Mouse (Mus musculus): ENCODE measurements around the gene Dnase1l2. TPM values are rescaled to one million over a fixed set of nuclear protein-coding genes. Genes with fewer than 3 reads are reported as not detected.

Dnase1l2 gene
- polyA plus RNA-seq, 1 experiment from 2014 or later, result 7.9 TPM

- no peak overlapping the region for H3K27ac ChIP-seq (ENCODE audit: low read length)
- H3K4me1 ChIP-seq (ENCODE audit: control insufficient read depth, insufficient read depth, low read length), result no peaks in the 10 kb centered on the region
- 95% methylated on average over 4 of the region's 4 CpGs for WGBS
- H3K36me3 ChIP-seq (ENCODE audit: control insufficient read depth, insufficient read depth, low read length), result peaks cover 62% of the 10 kb centered on the region
- H3K9ac ChIP-seq (ENCODE audit: low read depth, low read length), result no peak overlapping the region
- H3K27me3 ChIP-seq (ENCODE audit: control insufficient read depth, insufficient read depth, low read depth, low read length), result no peaks in the 10 kb centered on the region
- H3K4me2 ChIP-seq (ENCODE audit: low read length), result no peak overlapping the region
- H3K9me3 ChIP-seq (replicated peaks; ENCODE audit: control insufficient read depth, low read length, poor library complexity, severe bottlenecking), result no peaks in the 10 kb centered on the region
- H3K4me3 ChIP-seq (ENCODE audit: low read depth, low read length), result no peak overlapping the region
- ATAC-seq, result no peak
These were observed 504 bp upstream of the Dnase1l2 start for GRCm38 (mm10) chr17:24443409-24443808.

- H3K4me3 ChIP-seq (ENCODE audit: low read depth, low read length), result no peak overlapping the region
- no peaks in the 10 kb centered on the region for H3K4me1 ChIP-seq (ENCODE audit: control insufficient read depth, insufficient read depth, low read length)
- no peak for ATAC-seq
- no peaks in the 10 kb centered on the region for H3K9me3 ChIP-seq (replicated peaks; ENCODE audit: control insufficient read depth, low read length, poor library complexity, severe bottlenecking)
- no peak overlapping the region for H3K9ac ChIP-seq (ENCODE audit: low read depth, low read length)
- 93% methylated on average over 14 of the region's 14 CpGs for WGBS
- H3K4me2 ChIP-seq (ENCODE audit: low read length), result no peak overlapping the region
- H3K36me3 ChIP-seq (ENCODE audit: control insufficient read depth, insufficient read depth, low read length), result peaks cover 52% of the 10 kb centered on the region
- H3K27ac ChIP-seq (ENCODE audit: low read length), result no peak overlapping the region
- H3K27me3 ChIP-seq (ENCODE audit: control insufficient read depth, insufficient read depth, low read depth, low read length), result no peaks in the 10 kb centered on the region
These were observed 798 bp downstream of the Dnase1l2 start for GRCm38 (mm10) chr17:24442107-24442506.

- Histone ChIP-seq H3K4me2 (ENCODE audit: low read length) (no peak overlapping the region), H3K27ac (ENCODE audit: low read length) (no peak overlapping the region), H3K9ac (ENCODE audit: low read depth, low read length) (no peak overlapping the region), H3K9me3 (replicated peaks; ENCODE audit: control insufficient read depth, low read length, poor library complexity, severe bottlenecking) (no peaks in the 10 kb centered on the region), H3K27me3 (ENCODE audit: control insufficient read depth, insufficient read depth, low read depth, low read length) (no peaks in the 10 kb centered on the region), H3K4me1 (ENCODE audit: control insufficient read depth, insufficient read depth, low read length) (no peaks in the 10 kb centered on the region), H3K36me3 (ENCODE audit: control insufficient read depth, insufficient read depth, low read length) (peaks cover 43% of the 10 kb centered on the region), H3K4me3 (ENCODE audit: low read depth, low read length) (no peak overlapping the region)
- no peak for ATAC-seq
- 49% methylated on average over 2 of the region's 2 CpGs for WGBS
These were observed 1.8 kb downstream of the Dnase1l2 start for GRCm38 (mm10) chr17:24441148-24441547.

- H3K27ac ChIP-seq (ENCODE audit: low read length), result no peak overlapping the region
- H3K4me1 ChIP-seq (ENCODE audit: control insufficient read depth, insufficient read depth, low read length), result no peaks in the 10 kb centered on the region
- H3K27me3 ChIP-seq (ENCODE audit: control insufficient read depth, insufficient read depth, low read depth, low read length), result no peaks in the 10 kb centered on the region
- no peak overlapping the region for H3K4me2 ChIP-seq (ENCODE audit: low read length)
- WGBS, result 94% methylated on average over 8 of the region's 8 CpGs
- ATAC-seq, result no peak
- no peaks in the 10 kb centered on the region for H3K9me3 ChIP-seq (replicated peaks; ENCODE audit: control insufficient read depth, low read length, poor library complexity, severe bottlenecking)
- peaks cover 36% of the 10 kb centered on the region for H3K36me3 ChIP-seq (ENCODE audit: control insufficient read depth, insufficient read depth, low read length)
- no peak overlapping the region for H3K9ac ChIP-seq (ENCODE audit: low read depth, low read length)
- H3K4me3 ChIP-seq (ENCODE audit: low read depth, low read length), result no peak overlapping the region
These were observed 2.5 kb downstream of the Dnase1l2 start for GRCm38 (mm10) chr17:24440377-24440776.

- Histone ChIP-seq H3K9ac (ENCODE audit: low read depth, low read length) (no peak overlapping the region), H3K36me3 (ENCODE audit: control insufficient read depth, insufficient read depth, low read length) (peaks cover 10% of the 10 kb centered on the region)
These were observed 5.9 kb downstream of the Dnase1l2 start for GRCm38 (mm10) chr17:24437016-24437415.

GRCm38 (mm10) chr17:24429201-24429983 lies 13.5 kb downstream of the Dnase1l2 start:
- Histone ChIP-seq H3K27me3 (ENCODE audit: control insufficient read depth, insufficient read depth, low read depth, low read length) (no peaks in the 10 kb centered on the region), H3K27ac (ENCODE audit: low read length) (no peak overlapping the region), H3K4me1 (ENCODE audit: control insufficient read depth, insufficient read depth, low read length) (peaks cover 11% of the 10 kb centered on the region; the same call in 1 of the 2 replicates), H3K9me3 (replicated peaks; ENCODE audit: control insufficient read depth, low read length, poor library complexity, severe bottlenecking) (no peaks in the 10 kb centered on the region), H3K9ac (ENCODE audit: low read depth, low read length) (no peak overlapping the region), H3K4me2 (ENCODE audit: low read length) (no peak overlapping the region), H3K36me3 (ENCODE audit: control insufficient read depth, insufficient read depth, low read length) (peaks cover 8% of the 10 kb centered on the region; the same call in 1 of the 2 replicates), H3K4me3 (ENCODE audit: low read depth, low read length) (no peak overlapping the region)
- 76% methylated on average over 14 of the region's 14 CpGs for WGBS
- ATAC-seq, result no peak

More at GRCm38 (mm10) chr17:24437016-24437415, 5.9 kb downstream of the Dnase1l2 start:
- no peaks in the 10 kb centered on the region for H3K9me3 ChIP-seq (replicated peaks; ENCODE audit: control insufficient read depth, low read length, poor library complexity, severe bottlenecking)
- ATAC-seq, result peak; percentile 43; the same call in 1 of the 2 replicates
- no peaks in the 10 kb centered on the region for H3K4me1 ChIP-seq (ENCODE audit: control insufficient read depth, insufficient read depth, low read length)
- WGBS, result 76% methylated on average over 5 of the region's 5 CpGs
- H3K4me3 ChIP-seq (ENCODE audit: low read depth, low read length), result no peak overlapping the region
- no peak overlapping the region for H3K27ac ChIP-seq (ENCODE audit: low read length)
- H3K4me2 ChIP-seq (ENCODE audit: low read length), result no peak overlapping the region
- no peaks in the 10 kb centered on the region for H3K27me3 ChIP-seq (ENCODE audit: control insufficient read depth, insufficient read depth, low read depth, low read length)

- ATAC-seq, result no peak
- Histone ChIP-seq H3K36me3 (ENCODE audit: control insufficient read depth, insufficient read depth, low read length) (peaks cover 20% of the 10 kb centered on the region), H3K27me3 (ENCODE audit: control insufficient read depth, insufficient read depth, low read depth, low read length) (no peaks in the 10 kb centered on the region), H3K4me1 (ENCODE audit: control insufficient read depth, insufficient read depth, low read length) (peaks cover 11% of the 10 kb centered on the region; the same call in 1 of the 2 replicates), H3K4me3 (ENCODE audit: low read depth, low read length) (peak overlapping the region; percentile 65), H3K4me2 (ENCODE audit: low read length) (peak overlapping the region; percentile 68), H3K9ac (ENCODE audit: low read depth, low read length) (peak overlapping the region; percentile 88; the same call in 1 of the 2 replicates), H3K9me3 (replicated peaks; ENCODE audit: control insufficient read depth, low read length, poor library complexity, severe bottlenecking) (no peaks in the 10 kb centered on the region), H3K27ac (ENCODE audit: low read length) (peak overlapping the region; percentile 92; the same call in 1 of the 2 replicates)
- 5% methylated on average over 8 of the region's 8 CpGs for WGBS
These were observed 15.7 kb downstream of the Dnase1l2 start for GRCm38 (mm10) chr17:24427170-24427557.

GRCm38 (mm10) chr17:24426471-24427169 lies 16.3 kb downstream of the Dnase1l2 start, which contains the start of gene Eci1:
Gene Eci1 (plus strand): TSS chr17:24426641.
- H3K9ac ChIP-seq (ENCODE audit: low read depth, low read length), result peak within 1 kb of the TSS; percentile 88
- peak within 1 kb of the TSS; percentile 92 for H3K27ac ChIP-seq (ENCODE audit: low read length)
- H3K4me3 ChIP-seq (ENCODE audit: low read depth, low read length), result peak within 1 kb of the TSS; percentile 65
- H3K4me1 ChIP-seq (ENCODE audit: control insufficient read depth, insufficient read depth, low read length), result peaks cover 11% of the 10 kb centered on the region; the same call in 1 of the 2 replicates
- peaks cover 21% of the 10 kb centered on the region for H3K36me3 ChIP-seq (ENCODE audit: control insufficient read depth, insufficient read depth, low read length)
- H3K4me2 ChIP-seq (ENCODE audit: low read length), result peak within 1 kb of the TSS; percentile 68
- WGBS, result under 1% methylated on average over 45 of the region's 48 CpGs
- H3K9me3 ChIP-seq (replicated peaks; ENCODE audit: control insufficient read depth, low read length, poor library complexity, severe bottlenecking), result no peaks in the 10 kb centered on the region
- no peaks in the 10 kb centered on the region for H3K27me3 ChIP-seq (ENCODE audit: control insufficient read depth, insufficient read depth, low read depth, low read length)
- ATAC-seq, result peak; percentile 95

- Histone ChIP-seq H3K9ac (ENCODE audit: low read depth, low read length) (no peak overlapping the region), H3K27ac (ENCODE audit: low read length) (no peak overlapping the region), H3K27me3 (ENCODE audit: control insufficient read depth, insufficient read depth, low read depth, low read length) (no peaks in the 10 kb centered on the region), H3K9me3 (replicated peaks; ENCODE audit: control insufficient read depth, low read length, poor library complexity, severe bottlenecking) (no peaks in the 10 kb centered on the region), H3K4me1 (ENCODE audit: control insufficient read depth, insufficient read depth, low read length) (peaks cover 11% of the 10 kb centered on the region; the same call in 1 of the 2 replicates), H3K4me3 (ENCODE audit: low read depth, low read length) (no peak overlapping the region), H3K4me2 (ENCODE audit: low read length) (no peak overlapping the region; the same call in 1 of the 2 replicates), H3K36me3 (ENCODE audit: control insufficient read depth, insufficient read depth, low read length) (peaks cover 28% of the 10 kb centered on the region)
- WGBS, result 91% methylated on average over 7 of the region's 7 CpGs
- no peak for ATAC-seq
These were observed 17.0 kb downstream of the Dnase1l2 start for GRCm38 (mm10) chr17:24425905-24426304.

Data from midbrain, embryonic 16.5 days (tissue).